ENCODE assay signal across 17 mouse cellular contexts in genomic region chr4:151986650-151987049, GRCm38 (mm10). TPM values are rescaled to one million over a fixed set of nuclear protein-coding genes. Genes with fewer than 3 reads are reported as not detected.
DNase-seq lines count a peak whose midpoint lies in the region; ATAC-seq and TF ChIP-seq lines count a peak whose summit lies in the region.
"Had no signal": no experiment of that assay in that cellular context is flagged by ENCODE, and none has a peak within 500 bp of the region (broad histone marks: within the 10 kb centered on the region; RNA-seq: fewer than 3 reads in every experiment).

No protein-coding gene starts in this region.

- no peaks in the 10 kb centered on the region for H3K9me3 ChIP-seq in forebrain, embryonic 12.5 days
- H3K9me3 ChIP-seq in forebrain, embryonic 14.5 days (replicated peaks; ENCODE audit: control insufficient read depth, low read length): no peaks in the 10 kb centered on the region
- H3K9me3 ChIP-seq in intestine, embryonic 16.5 days (ENCODE audit: control insufficient read depth, low read length): no peaks in the 10 kb centered on the region
- no peaks in the 10 kb centered on the region for H3K9me3 ChIP-seq in intestine, embryonic 15.5 days
- H3K9me3 ChIP-seq in E14TG2a.4 (ENCODE audit: low read length): no peaks in the 10 kb centered on the region
- no peaks in the 10 kb centered on the region for H3K9me3 ChIP-seq in embryonic facial prominence, embryonic 14.5 days (ENCODE audit: control insufficient read depth, low read length)
- H3K9me3 ChIP-seq: G1E; kidney, embryonic 15.5 days; liver, embryonic 15.5 days had no signal

- 68% methylated on average over 8 of the region's 8 CpGs for WGBS in forebrain, embryonic 12.5 days
- WGBS in forebrain, embryonic 14.5 days: 71% methylated on average over 8 of the region's 8 CpGs
- WGBS in intestine, embryonic 16.5 days: 63% methylated on average over 8 of the region's 8 CpGs
- WGBS in intestine, embryonic 15.5 days: 61% methylated on average over 8 of the region's 8 CpGs
- whole genome bisulfite sequencing in embryonic facial prominence, embryonic 14.5 days: 68% methylated on average over 8 of the region's 8 CpGs

- H3K27me3 ChIP-seq in forebrain, embryonic 12.5 days: no peaks in the 10 kb centered on the region
- no peaks in the 10 kb centered on the region for H3K27me3 ChIP-seq in forebrain, embryonic 14.5 days (replicated peaks; ENCODE audit: control insufficient read depth, insufficient read depth, low read length)
- H3K27me3 ChIP-seq in intestine, embryonic 16.5 days (replicated peaks; ENCODE audit: control insufficient read depth, insufficient read depth, low read length): no peaks in the 10 kb centered on the region
- H3K27me3 ChIP-seq in intestine, embryonic 15.5 days (replicated peaks): no peaks in the 10 kb centered on the region
- H3K27me3 ChIP-seq in E14TG2a.4 (ENCODE audit: insufficient read depth, low read length): no peaks in the 10 kb centered on the region
- H3K27me3 ChIP-seq in embryonic facial prominence, embryonic 14.5 days (replicated peaks; ENCODE audit: control insufficient read depth, insufficient read depth, low read length): no peaks in the 10 kb centered on the region
- H3K27me3 ChIP-seq: kidney, embryonic 15.5 days had no signal

- TF ChIP-seq CTCF in E14TG2a.4 (conservative IDR thresholded peaks at IDR 0.05; ENCODE audit: low read length): no peak

- ATAC-seq in forebrain, embryonic 12.5 days (ENCODE audit: low FRiP score): no peak
- no peak for ATAC-seq in forebrain, embryonic 14.5 days
- ATAC-seq in intestine, embryonic 16.5 days: 0 out of 2 replicates have a peak, but pooled peaks have one; percentile 2
- ATAC-seq in intestine, embryonic 15.5 days: no peak
- no peak for ATAC-seq in embryonic facial prominence, embryonic 14.5 days (ENCODE audit: low read depth)

- no peak overlapping the region for H3K27ac ChIP-seq in forebrain, embryonic 12.5 days
- H3K27ac ChIP-seq in forebrain, embryonic 14.5 days (ENCODE audit: low read depth, low read length): no peak overlapping the region
- no peak overlapping the region for H3K27ac ChIP-seq in intestine, embryonic 16.5 days (ENCODE audit: low read length)
- H3K27ac ChIP-seq in intestine, embryonic 15.5 days: no peak overlapping the region
- no peak overlapping the region for H3K27ac ChIP-seq in embryonic facial prominence, embryonic 14.5 days (replicated peaks; ENCODE audit: low read depth, low read length)
- H3K27ac ChIP-seq: liver, embryonic 15.5 days had no signal

- peaks cover 39% of the 10 kb centered on the region for H3K4me1 ChIP-seq in forebrain, embryonic 12.5 days
- no peaks in the 10 kb centered on the region for H3K4me1 ChIP-seq in forebrain, embryonic 14.5 days (ENCODE audit: control insufficient read depth, insufficient read depth, low read length)
- peaks cover 25% of the 10 kb centered on the region for H3K4me1 ChIP-seq in intestine, embryonic 16.5 days (ENCODE audit: control insufficient read depth, insufficient read depth, low read length)
- peaks cover 19% of the 10 kb centered on the region for H3K4me1 ChIP-seq in intestine, embryonic 15.5 days (replicated peaks)
- H3K4me1 ChIP-seq in E14TG2a.4 (replicated peaks; ENCODE audit: low read depth, low read length): peaks cover 89% of the 10 kb centered on the region
- H3K4me1 ChIP-seq in embryonic facial prominence, embryonic 14.5 days (ENCODE audit: control insufficient read depth, insufficient read depth, low read length): peaks cover 10% of the 10 kb centered on the region

- no peak overlapping the region for H3K4me2 ChIP-seq in forebrain, embryonic 12.5 days
- no peak overlapping the region for H3K4me2 ChIP-seq in forebrain, embryonic 14.5 days (ENCODE audit: low read length)
- peak overlapping the region; percentile 17; the same call in 1 of the 2 replicates for H3K4me2 ChIP-seq in intestine, embryonic 16.5 days (ENCODE audit: low read depth, low read length)
- H3K4me2 ChIP-seq in intestine, embryonic 15.5 days (replicated peaks): no peak overlapping the region
- H3K4me2 ChIP-seq in embryonic facial prominence, embryonic 14.5 days (ENCODE audit: low read depth, low read length): no peak overlapping the region
- H3K4me2 ChIP-seq: liver, embryonic 15.5 days had no signal

- H3K9ac ChIP-seq in forebrain, embryonic 12.5 days: peak overlapping the region; percentile 36; the same call in 1 of the 2 replicates
- H3K9ac ChIP-seq in forebrain, embryonic 14.5 days (ENCODE audit: low read length): no peak overlapping the region
- no peak overlapping the region for H3K9ac ChIP-seq in intestine, embryonic 16.5 days (ENCODE audit: low read depth, low read length)
- H3K9ac ChIP-seq in intestine, embryonic 15.5 days: no peak overlapping the region
- H3K9ac ChIP-seq in embryonic facial prominence, embryonic 14.5 days (ENCODE audit: low read depth, low read length): 0 out of 2 replicates have a peak overlapping the region, but pooled peaks have one; percentile 45
- H3K9ac ChIP-seq: kidney, embryonic 15.5 days; liver, embryonic 15.5 days had no signal

- no peak for DNase-seq in forebrain, embryonic 14.5 days (ENCODE audit: low spot score)
- DNase-seq in embryonic facial prominence, embryonic 14.5 days (ENCODE audit: low spot score): no peak
- DNase-seq in adrenal gland, postnatal 4 days (ENCODE audit: low spot score in 2 of 2): no peak
- DNase-seq in spleen, adult 12 weeks (ENCODE audit: low spot score): no peak
- DNase-seq: adrenal gland, postnatal 14 days; B cell, adult 2 months; heart, adult 11 months; right cerebral cortex, adult 18-20 months; thymus, adult 2 months had no signal

- no peak overlapping the region for H3K4me3 ChIP-seq in forebrain, embryonic 12.5 days (replicated peaks)
- no peak overlapping the region for H3K4me3 ChIP-seq in forebrain, embryonic 14.5 days (ENCODE audit: low read depth, low read length)
- H3K4me3 ChIP-seq in intestine, embryonic 16.5 days (ENCODE audit: low read length): no peak overlapping the region
- H3K4me3 ChIP-seq in intestine, embryonic 15.5 days (replicated peaks): no peak overlapping the region
- peak overlapping the region; percentile 32; the same call in 1 of the 2 replicates for H3K4me3 ChIP-seq in E14TG2a.4 (replicated peaks; ENCODE audit: low read length)
- H3K4me3 ChIP-seq in embryonic facial prominence, embryonic 14.5 days (ENCODE audit: low read depth, low read length): no peak overlapping the region
- H3K4me3 ChIP-seq: kidney, embryonic 15.5 days; liver, embryonic 15.5 days had no signal

- H3K36me3 ChIP-seq in forebrain, embryonic 12.5 days (replicated peaks): peaks cover 38% of the 10 kb centered on the region
- peaks cover 41% of the 10 kb centered on the region for H3K36me3 ChIP-seq in forebrain, embryonic 14.5 days (ENCODE audit: control insufficient read depth, insufficient read depth, low read length)
- H3K36me3 ChIP-seq in intestine, embryonic 16.5 days (ENCODE audit: control insufficient read depth, insufficient read depth, low read length): peaks cover 14% of the 10 kb centered on the region
- H3K36me3 ChIP-seq in intestine, embryonic 15.5 days: peaks cover 17% of the 10 kb centered on the region
- H3K36me3 ChIP-seq in E14TG2a.4 (ENCODE audit: insufficient read depth, low read length): peaks cover 58% of the 10 kb centered on the region
- H3K36me3 ChIP-seq in embryonic facial prominence, embryonic 14.5 days (ENCODE audit: control insufficient read depth, insufficient read depth, low read length): peaks cover 46% of the 10 kb centered on the region

RNA-seq across cellular contexts. Expression of gene Thap3, which starts 2.1 kb away (rescaled TPM):
- 33.9 and 38.6 TPM in 2 replicates for polyA plus RNA-seq in forebrain, embryonic 12.5 days (2016; fragmentation: Nextera tagmentation; extraction: Ambion mirVana)
- polyA plus RNA-seq in forebrain, embryonic 14.5 days (2014; fragmentation: Nextera tagmentation; extraction: Ambion mirVana): 29.7 and 30.0 TPM in 2 replicates
- polyA plus RNA-seq in intestine, embryonic 16.5 days (2015; fragmentation: Nextera tagmentation; extraction: Ambion mirVana): 27.0 and 29.0 TPM in 2 replicates
- 31.2 and 32.0 TPM in 2 replicates for polyA plus RNA-seq in intestine, embryonic 15.5 days (2015; fragmentation: Nextera tagmentation; extraction: Ambion mirVana)
- polyA plus RNA-seq in embryonic facial prominence, embryonic 14.5 days (2014; fragmentation: Nextera tagmentation; extraction: Ambion mirVana): 31.7 and 32.7 TPM in 2 replicates
- 10 to 100 TPM; 35.6 to 41.8 TPM for total RNA-seq in adrenal gland, postnatal 4 days (2021)

RNA-seq across cellular contexts. Expression of gene Phf13, which starts 9.4 kb away (rescaled TPM):
- polyA plus RNA-seq in forebrain, embryonic 12.5 days (2016; fragmentation: Nextera tagmentation; extraction: Ambion mirVana): 24.4 and 27.4 TPM in 2 replicates
- polyA plus RNA-seq in forebrain, embryonic 14.5 days (2014; fragmentation: Nextera tagmentation; extraction: Ambion mirVana): 11.8 and 14.6 TPM in 2 replicates
- polyA plus RNA-seq in intestine, embryonic 16.5 days (2015; fragmentation: Nextera tagmentation; extraction: Ambion mirVana): 15.5 and 16.7 TPM in 2 replicates
- 20.4 and 21.0 TPM in 2 replicates for polyA plus RNA-seq in intestine, embryonic 15.5 days (2015; fragmentation: Nextera tagmentation; extraction: Ambion mirVana)
- 30.1 and 32.6 TPM in 2 replicates for polyA plus RNA-seq in embryonic facial prominence, embryonic 14.5 days (2014; fragmentation: Nextera tagmentation; extraction: Ambion mirVana)
- 10 to 100 TPM; 24.8 to 28.0 TPM for total RNA-seq in adrenal gland, postnatal 4 days (2021)

RNA-seq across cellular contexts. Expression of gene Klhl21, which starts 22.0 kb away (rescaled TPM):
- polyA plus RNA-seq in forebrain, embryonic 12.5 days (2016; fragmentation: Nextera tagmentation; extraction: Ambion mirVana): 5.3 and 5.5 TPM in 2 replicates
- polyA plus RNA-seq in forebrain, embryonic 14.5 days (2014; fragmentation: Nextera tagmentation; extraction: Ambion mirVana): 0.69 and 1.8 TPM in 2 replicates
- 7.4 and 8.3 TPM in 2 replicates for polyA plus RNA-seq in intestine, embryonic 16.5 days (2015; fragmentation: Nextera tagmentation; extraction: Ambion mirVana)
- polyA plus RNA-seq in intestine, embryonic 15.5 days (2015; fragmentation: Nextera tagmentation; extraction: Ambion mirVana): 10.6 and 10.9 TPM in 2 replicates
- 10.9 and 11.2 TPM in 2 replicates for polyA plus RNA-seq in embryonic facial prominence, embryonic 14.5 days (2014; fragmentation: Nextera tagmentation; extraction: Ambion mirVana)
- 10 to 100 TPM; 18.8 to 19.3 TPM for total RNA-seq in adrenal gland, postnatal 4 days (2021)

RNA-seq across cellular contexts. Expression of gene Zbtb48, which starts 40.8 kb away (rescaled TPM):
- 23.7 and 24.2 TPM in 2 replicates for polyA plus RNA-seq in forebrain, embryonic 12.5 days (2016; fragmentation: Nextera tagmentation; extraction: Ambion mirVana)
- polyA plus RNA-seq in forebrain, embryonic 14.5 days (2014; fragmentation: Nextera tagmentation; extraction: Ambion mirVana): 17.2 and 21.6 TPM in 2 replicates
- polyA plus RNA-seq in intestine, embryonic 16.5 days (2015; fragmentation: Nextera tagmentation; extraction: Ambion mirVana): 13.5 and 16.6 TPM in 2 replicates
- 15.6 and 19.0 TPM in 2 replicates for polyA plus RNA-seq in intestine, embryonic 15.5 days (2015; fragmentation: Nextera tagmentation; extraction: Ambion mirVana)
- polyA plus RNA-seq in embryonic facial prominence, embryonic 14.5 days (2014; fragmentation: Nextera tagmentation; extraction: Ambion mirVana): 19.0 and 19.9 TPM in 2 replicates
- total RNA-seq in adrenal gland, postnatal 4 days (2021): 10 to 100 TPM; 16.8 to 17.0 TPM

RNA-seq across cellular contexts. Expression of gene Tas1r1, which starts 51.7 kb away (rescaled TPM):
- polyA plus RNA-seq in forebrain, embryonic 12.5 days (2016; fragmentation: Nextera tagmentation; extraction: Ambion mirVana): 0.55 and 0.78 TPM in 2 replicates
- polyA plus RNA-seq in forebrain, embryonic 14.5 days (2014; fragmentation: Nextera tagmentation; extraction: Ambion mirVana): 0.32 and 0.70 TPM in 2 replicates
- 0.20 and 0.21 TPM in 2 replicates for polyA plus RNA-seq in intestine, embryonic 16.5 days (2015; fragmentation: Nextera tagmentation; extraction: Ambion mirVana)
- polyA plus RNA-seq in intestine, embryonic 15.5 days (2015; fragmentation: Nextera tagmentation; extraction: Ambion mirVana): 0.19 and 0.44 TPM in 2 replicates
- 1.2 and 1.5 TPM in 2 replicates for polyA plus RNA-seq in embryonic facial prominence, embryonic 14.5 days (2014; fragmentation: Nextera tagmentation; extraction: Ambion mirVana)
- under 1 TPM; 0.25 to 0.37 TPM for total RNA-seq in adrenal gland, postnatal 4 days (2021)
- total RNA-seq: adrenal gland, postnatal 14 days; monocyte, adult 5-6 weeks had no signal

Comparison
In these comparisons a context has a peak if more than half of its experiments do, and no peak if none do; other contexts are left out.
1. H3K9ac ChIP-seq: peak in forebrain, embryonic 12.5 days (single experiment) and embryonic facial prominence, embryonic 14.5 days (single experiment); none in forebrain, embryonic 14.5 days (single experiment), intestine, embryonic 16.5 days (single experiment) and intestine, embryonic 15.5 days (single experiment).